8 mouse cellular contexts compared by ENCODE assay signal in the genomic region with DNA sequence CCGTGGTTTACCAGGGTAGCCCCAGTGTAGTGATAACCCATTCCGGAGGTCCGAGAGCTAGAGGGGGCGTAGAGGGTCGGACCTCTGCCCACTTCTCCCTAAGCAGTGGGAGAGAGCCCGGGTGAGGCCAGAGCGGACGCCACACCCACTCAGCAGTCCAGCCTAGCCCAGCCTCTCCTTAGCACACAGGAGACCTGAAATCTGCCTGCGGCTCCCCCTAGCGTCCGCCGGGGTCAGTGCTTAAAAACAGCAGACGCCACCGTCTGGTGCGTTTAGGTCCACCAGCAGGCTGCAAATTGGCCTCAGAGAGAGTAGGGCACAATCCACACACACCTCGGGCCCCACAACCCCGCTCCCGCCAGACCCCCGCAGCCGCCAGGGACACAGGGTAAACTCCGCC. TPM values are rescaled to one million over a fixed set of nuclear protein-coding genes. Genes with fewer than 3 reads are reported as not detected.
A peak's percentile ranks its signal among the peaks of the same experiment; 100 is the strongest.
DNase-seq lines count a peak whose midpoint lies in the region; ATAC-seq and TF ChIP-seq lines count a peak whose summit lies in the region.

No protein-coding gene starts in this region.

- intact Hi-C loops in left cerebral cortex, postnatal 10 days (cut with DNase I): no loop called here

- peak; percentile 90 for DNase-seq in adipocyte (ENCODE audit: low spot score)
- DNase-seq in gastrocnemius, postnatal 10 days: peak; percentile 92
- DNase-seq in induced T-regulatory cell, adult 2 months (ENCODE audit: low read depth): peak; percentile 77
- peak; percentile 81 to 93 for DNase-seq in left cerebral cortex, postnatal 10 days (ENCODE audit: extremely low spot score in 1 of 2, low spot score in 2 of 2)
- peak; percentile 88 for DNase-seq in right cerebral cortex, postnatal 14 days
- peak; percentile 90 for DNase-seq in urinary bladder, postnatal 25 days (ENCODE audit: low spot score)

- ATAC-seq in megakaryocyte-erythroid progenitor cell, adult 5-6 weeks (replicated peaks; ENCODE audit: low FRiP score, low TSS enrichment, poor library complexity, severe bottlenecking): peak; percentile 94

- H3K4me1 ChIP-seq in cortical plate, adult 2 months (ENCODE audit: control insufficient read depth, insufficient read depth, low read length): peaks cover 1% of the 10 kb centered on the region; the same call in 1 of the 2 replicates

- no peak overlapping the region for H3K4me3 ChIP-seq in cortical plate, adult 2 months (ENCODE audit: insufficient read depth, low read length)

- no peak for TF ChIP-seq POLR2A in cortical plate, adult 2 months (IDR thresholded peaks at IDR 0.05; ENCODE audit: extremely low read depth, insufficient read depth, low read length)

- TF ChIP-seq CTCF in cortical plate, adult 2 months (IDR thresholded peaks at IDR 0.05; ENCODE audit: extremely low read depth, insufficient read depth, low read length): peak; percentile 93

- H3K27ac ChIP-seq in cortical plate, adult 2 months (ENCODE audit: insufficient read depth, low read length): no peak overlapping the region

RNA-seq across cellular contexts. Expression of a gene that starts 3.5 kb away (rescaled TPM):
- 2.4 and 2.5 TPM in 2 replicates for polyA plus RNA-seq in cortical plate, adult 2 months (2012; rRNA removed)
- total RNA-seq in gastrocnemius, postnatal 10 days (2021): 10 to 100 TPM; 20.3 to 26.0 TPM
- 1 to 10 TPM; 1.1 to 1.7 TPM for total RNA-seq in left cerebral cortex, postnatal 10 days (2021)
- 0.27 TPM in 1 of 2 replicates, not detected in the other for total RNA-seq in megakaryocyte-erythroid progenitor cell, adult 5-6 weeks (2014; fragmentation: Nextera tagmentation)
- not detected in 2 replicates for total RNA-seq in megakaryocyte-erythroid progenitor cell, adult 5-6 weeks (2017)

RNA-seq across cellular contexts. Expression of a gene that starts 6.7 kb away (rescaled TPM):
- 0.45 and 1.4 TPM in 2 replicates for polyA plus RNA-seq in cortical plate, adult 2 months (2012; rRNA removed)
- total RNA-seq in gastrocnemius, postnatal 10 days (2021): under 1 TPM in 1 of 2 experiments, not detected in 1; 0.70 TPM
- total RNA-seq in left cerebral cortex, postnatal 10 days (2021): 1 to 10 TPM; 2.6 to 3.0 TPM
- total RNA-seq in megakaryocyte-erythroid progenitor cell, adult 5-6 weeks (2014; fragmentation: Nextera tagmentation): not detected in 2 replicates
- not detected in 2 replicates for total RNA-seq in megakaryocyte-erythroid progenitor cell, adult 5-6 weeks (2017)

RNA-seq across cellular contexts. Expression of a gene that starts 29.0 kb away (rescaled TPM):
- 0.66 and 0.79 TPM in 2 replicates for polyA plus RNA-seq in cortical plate, adult 2 months (2012; rRNA removed)
- total RNA-seq in gastrocnemius, postnatal 10 days (2021): 10 to 100 TPM; 37.0 to 47.7 TPM
- total RNA-seq in left cerebral cortex, postnatal 10 days (2021): under 1 TPM; 0.61 to 0.81 TPM
- 163 and 178 TPM in 2 replicates for total RNA-seq in megakaryocyte-erythroid progenitor cell, adult 5-6 weeks (2014; fragmentation: Nextera tagmentation)
- 102 and 149 TPM in 2 replicates for total RNA-seq in megakaryocyte-erythroid progenitor cell, adult 5-6 weeks (2017)

RNA-seq across cellular contexts. Expression of a gene that starts 35.8 kb away (rescaled TPM):
- polyA plus RNA-seq in cortical plate, adult 2 months (2012; rRNA removed): 195 and 201 TPM in 2 replicates
- total RNA-seq in gastrocnemius, postnatal 10 days (2021): 10 to 100 TPM; 48.3 to 55.8 TPM
- total RNA-seq in left cerebral cortex, postnatal 10 days (2021): 100 to 1,000 TPM; 167 to 169 TPM
- 7.9 and 11.5 TPM in 2 replicates for total RNA-seq in megakaryocyte-erythroid progenitor cell, adult 5-6 weeks (2014; fragmentation: Nextera tagmentation)
- 2.6 and 9.6 TPM in 2 replicates for total RNA-seq in megakaryocyte-erythroid progenitor cell, adult 5-6 weeks (2017)

Comparison
In these comparisons a context has a peak if more than half of its experiments do, and no peak if none do; other contexts are left out.
1. RNA of a gene that starts 3.5 kb away (total RNA-seq): 20.3 to 26.0 TPM in gastrocnemius, postnatal 10 days; 1.1 to 1.7 TPM in left cerebral cortex, postnatal 10 days and 0.27 TPM in megakaryocyte-erythroid progenitor cell, adult 5-6 weeks; every median in the first group is over 4 times any median in the second.
2. RNA of a gene that starts 29.0 kb away (total RNA-seq): 102 to 178 TPM in megakaryocyte-erythroid progenitor cell, adult 5-6 weeks and 37.0 to 47.7 TPM in gastrocnemius, postnatal 10 days; 0.61 to 0.81 TPM in left cerebral cortex, postnatal 10 days; every median in the first group is over 10 times any median in the second.
3. Peak in every context shown above with its lines, with median percentiles within 50 percentile points of each other: DNase-seq.